Mouse (Mus musculus) embryonic facial prominence, embryonic 12.5 days (tissue): Measurements from ENCODE around the gene Evx1. TPM values are rescaled to one million over a fixed set of nuclear protein-coding genes. Genes with fewer than 3 reads are reported as not detected.
A peak's percentile ranks its signal among the peaks of the same experiment; 100 is the strongest.

Experiments
- ATAC-seq: fragments of 200-750 bp; cut with Nextera tagmentation; 2 replicates; pipeline ENCODE4 v1.8.0; 2017; ENCODE audit not compliant: insufficient number of reproducible peaks, insufficient read depth, low FRiP score, low TSS enrichment
- H3K27ac ChIP-seq: fragments of 300-500 bp; sonication (generic); 2 replicates; pipeline ENCODE4 v1.5.1; 2016; ENCODE audit warnings: mild to moderate bottlenecking
- H3K27me3 ChIP-seq: fragments of 300-500 bp; sonication (generic); 2 replicates; pipeline ENCODE4 v1.6.1; 2016; ENCODE audit warnings: mild to moderate bottlenecking, moderate library complexity
- H3K36me3 ChIP-seq: fragments of 300-500 bp; sonication (generic); 2 replicates; pipeline ENCODE4 v1.6.1; 2016; ENCODE audit warnings: mild to moderate bottlenecking
- H3K4me1 ChIP-seq: fragments of 300-500 bp; sonication (generic); 2 replicates; pipeline ENCODE4 v1.6.1; 2016
- H3K4me2 ChIP-seq: fragments of 300-500 bp; sonication (generic); replicated peaks from 2 replicates; pipeline ENCODE4 v1.6.1; 2016; ENCODE audit warnings: mild to moderate bottlenecking, moderate library complexity
- H3K4me3 ChIP-seq: fragments of 300-500 bp; sonication (generic); 2 replicates; pipeline ENCODE4 v1.5.1; 2016; ENCODE audit warnings: mild to moderate bottlenecking
- H3K9ac ChIP-seq: fragments of 300-500 bp; sonication (generic); 2 replicates; pipeline ENCODE4 v1.6.1; 2016; ENCODE audit warnings: mild to moderate bottlenecking, moderate library complexity
- H3K9me3 ChIP-seq: fragments of 300-500 bp; sonication (generic); 2 replicates; pipeline ENCODE4 v1.6.1; 2016; ENCODE audit warnings: mild to moderate bottlenecking, moderate library complexity
- WGBS: fragments of 180-500 bp; shearing (Covaris S2); methylation state at CpG from one replicate; pipeline ENCODE4 v1.1.7; 2016; 5-methylcytosine and 5-hydroxymethylcytosine counted together
- polyA plus RNA-seq: library from polyadenylated mRNA; unstranded; fragments of >200 nt; fragmentation: Nextera tagmentation; extraction: Ambion mirVana; gene quantifications from 2 replicates; pipeline ENCODE4 v1.2.1, GENCODE M21; 2016

The Evx1 gene
- polyA plus RNA-seq, 1 experiment from 2014 or later = 0.47 TPM

DNA sequence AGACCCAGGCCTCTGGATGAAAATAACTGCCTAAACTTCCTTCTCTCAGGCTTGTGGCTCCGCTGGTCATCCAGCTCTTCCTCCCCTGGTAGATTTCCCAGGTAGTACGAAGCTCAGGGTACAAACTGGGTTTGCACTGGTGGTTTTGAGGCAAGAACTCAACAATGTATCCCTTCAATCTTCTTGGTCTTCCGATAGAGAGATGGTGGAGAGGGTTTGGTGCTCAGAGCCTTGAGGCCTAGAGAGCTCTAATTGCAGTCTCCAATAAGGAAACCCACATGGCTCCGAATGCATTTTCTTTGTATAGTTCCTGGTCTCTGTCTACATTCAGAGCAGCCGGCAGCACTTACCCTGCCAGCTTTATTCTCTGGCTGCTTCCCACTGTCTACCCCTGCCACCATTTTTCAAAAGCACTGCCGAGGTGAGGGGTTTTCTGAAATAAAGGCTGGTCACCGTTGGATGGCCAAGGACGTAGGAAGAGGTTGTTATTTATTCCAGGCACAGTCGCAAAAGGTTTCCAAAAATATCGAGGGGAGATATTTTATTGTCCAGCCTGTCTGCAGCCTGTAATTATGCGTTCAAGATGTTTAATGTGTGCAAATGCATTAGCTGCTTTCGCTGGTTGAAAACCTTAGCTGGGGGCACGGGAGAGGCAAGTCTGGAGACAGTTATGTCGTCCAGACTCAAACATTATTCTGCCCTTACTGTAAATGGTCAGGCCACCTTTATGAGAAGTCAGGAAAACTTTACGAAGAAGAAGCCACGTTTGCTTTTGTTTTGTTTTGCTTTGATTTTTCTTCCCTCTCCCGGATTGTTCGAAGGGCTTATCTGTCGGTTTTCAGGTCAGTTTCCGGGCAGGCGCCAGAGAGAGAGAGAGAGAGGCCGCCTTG is 40.3 kb upstream of the Evx1 start:
- ATAC-seq = no peak
- no peaks in the 10 kb centered on the region for H3K36me3 ChIP-seq
- no peak overlapping the region for H3K4me3 ChIP-seq
- no peak overlapping the region for H3K4me2 ChIP-seq
- H3K27ac ChIP-seq = no peak overlapping the region
- no peak overlapping the region for H3K9ac ChIP-seq
- peaks cover 98% of the 10 kb centered on the region for H3K27me3 ChIP-seq
- 3% methylated on average over 20 of the region's 22 CpGs for whole genome bisulfite sequencing
- no peaks in the 10 kb centered on the region for H3K4me1 ChIP-seq
- no peaks in the 10 kb centered on the region for H3K9me3 ChIP-seq

DNA sequence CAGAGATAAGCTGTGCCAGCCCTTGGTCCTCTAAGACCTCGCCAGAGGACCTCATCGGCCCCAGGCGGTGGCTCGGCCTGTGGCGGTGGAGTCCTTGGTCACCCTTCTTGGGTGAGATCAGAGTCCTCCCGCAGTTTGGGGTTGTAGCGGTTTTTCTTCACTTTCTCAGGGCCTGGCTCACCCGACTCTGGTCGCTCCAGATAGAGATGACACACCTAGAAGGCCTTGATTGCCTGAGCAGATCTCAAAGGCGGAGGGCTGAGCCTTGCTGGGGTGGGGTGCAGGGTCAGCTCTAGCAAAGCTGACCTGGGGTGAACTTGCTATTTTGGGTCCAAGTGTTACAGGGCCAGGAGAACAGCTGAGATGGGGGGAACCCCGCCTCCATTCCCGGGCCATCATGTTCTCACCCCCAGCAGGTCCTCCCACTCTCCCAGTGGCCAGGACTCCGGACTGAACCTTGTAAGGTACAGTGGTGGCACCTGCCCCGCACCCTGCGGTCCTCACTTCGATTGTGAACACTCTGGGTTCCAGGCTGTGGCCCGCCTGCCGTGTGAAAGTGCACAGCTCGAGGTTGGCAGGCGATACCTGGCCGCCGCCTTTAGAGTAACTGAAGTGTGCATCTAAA is 39.5 kb upstream of the Evx1 start:
- H3K9me3 ChIP-seq = no peaks in the 10 kb centered on the region
- no peaks in the 10 kb centered on the region for H3K36me3 ChIP-seq
- no peak for ATAC-seq
- H3K4me1 ChIP-seq = no peaks in the 10 kb centered on the region
- 3% methylated on average over 22 of the region's 22 CpGs for WGBS
- no peak overlapping the region for H3K4me3 ChIP-seq
- H3K9ac ChIP-seq = no peak overlapping the region
- no peak overlapping the region for H3K27ac ChIP-seq
- no peak overlapping the region for H3K4me2 ChIP-seq
- H3K27me3 ChIP-seq = peaks cover 96% of the 10 kb centered on the region

DNA sequence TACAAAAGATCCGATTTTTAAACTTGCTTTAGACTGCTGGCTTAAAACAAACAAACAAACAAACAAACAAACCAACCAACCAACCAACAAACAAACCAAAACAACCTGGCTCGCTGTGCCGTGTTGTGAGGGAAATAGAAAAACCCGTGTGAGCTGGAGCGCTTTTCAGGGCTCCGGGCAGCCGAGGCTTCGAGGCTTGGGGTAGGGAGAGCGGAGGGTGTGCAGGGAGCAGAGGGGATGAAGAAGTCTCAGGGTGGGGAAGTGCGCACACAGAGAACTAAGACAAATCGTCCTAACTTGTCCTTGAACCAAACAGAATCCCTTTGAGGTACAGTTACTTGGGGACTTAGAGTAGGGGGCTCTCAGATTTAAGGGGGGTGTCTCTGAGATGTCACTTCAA is 38.7 kb upstream of the Evx1 start:
- H3K9me3 ChIP-seq = no peaks in the 10 kb centered on the region
- H3K36me3 ChIP-seq = no peaks in the 10 kb centered on the region
- no peaks in the 10 kb centered on the region for H3K4me1 ChIP-seq
- H3K27ac ChIP-seq = no peak overlapping the region
- H3K9ac ChIP-seq = no peak overlapping the region
- peaks cover 93% of the 10 kb centered on the region for H3K27me3 ChIP-seq
- no peak overlapping the region for H3K4me2 ChIP-seq
- 1% methylated on average over 11 of the region's 11 CpGs for WGBS
- no peak for ATAC-seq
- H3K4me3 ChIP-seq = no peak overlapping the region

DNA sequence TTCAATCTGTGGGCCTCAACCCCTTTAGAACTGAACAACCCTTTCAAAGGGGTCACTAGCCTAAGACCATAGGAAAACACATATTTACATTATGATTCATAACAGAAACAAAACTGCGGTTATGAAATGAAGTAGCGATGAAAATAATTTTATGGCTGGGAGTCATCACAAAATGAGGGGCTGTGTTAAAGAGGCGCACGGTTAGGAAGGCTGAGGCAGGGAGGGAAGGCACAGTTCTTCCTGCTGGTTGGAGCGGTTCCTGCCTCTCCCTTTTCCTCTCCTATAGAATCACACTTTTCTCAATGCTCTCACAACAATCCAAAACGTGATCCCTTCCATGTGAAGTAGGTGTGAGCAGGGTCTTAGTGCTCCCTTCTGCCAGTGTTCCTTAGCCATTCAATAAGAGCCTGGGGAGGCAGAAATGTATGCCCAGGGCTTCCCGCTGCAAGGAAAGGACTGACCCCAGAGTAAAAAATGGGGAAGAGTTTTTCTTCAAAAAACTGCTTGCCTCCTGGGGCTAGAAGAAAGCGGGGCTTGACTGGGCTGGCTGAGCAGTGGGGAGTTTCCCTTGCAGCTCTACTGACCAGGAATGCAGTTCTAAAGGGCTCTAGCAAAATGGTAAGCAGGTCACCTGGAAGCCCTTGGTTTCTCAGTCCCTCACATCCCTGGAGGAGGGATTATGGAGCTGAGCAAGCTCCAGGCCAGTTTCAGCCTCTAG is 37.6 kb upstream of the Evx1 start:
- Histone ChIP-seq H3K27ac (no peak overlapping the region), H3K4me1 (no peaks in the 10 kb centered on the region), H3K4me2 (no peak overlapping the region), H3K36me3 (no peaks in the 10 kb centered on the region), H3K27me3 (peaks cover 90% of the 10 kb centered on the region), H3K9me3 (no peaks in the 10 kb centered on the region), H3K4me3 (no peak overlapping the region), H3K9ac (no peak overlapping the region)
- WGBS = 8% methylated on average over 8 of the region's 8 CpGs
- ATAC-seq = no peak

DNA sequence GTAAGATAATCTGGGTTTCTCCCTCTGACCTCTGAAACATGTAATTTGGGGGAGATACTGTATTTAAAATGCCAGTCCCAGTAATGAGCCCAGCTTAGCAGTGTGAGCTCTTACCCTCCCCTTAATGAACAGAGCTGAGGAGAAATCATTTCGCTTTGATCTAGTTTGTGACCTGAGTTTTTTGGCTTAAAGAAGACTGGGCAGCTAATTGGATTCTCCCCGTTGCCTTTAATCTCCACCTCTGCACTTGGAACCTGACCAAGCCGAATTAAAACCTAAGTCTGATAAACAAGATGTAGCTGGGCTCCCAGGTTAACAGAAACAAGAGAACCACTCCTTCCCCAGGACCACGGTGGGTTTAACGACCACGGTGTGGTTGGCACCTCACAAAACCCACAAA is 36.9 kb upstream of the Evx1 start:
- no peak overlapping the region for H3K4me2 ChIP-seq
- under 1% methylated on average over 6 of the region's 6 CpGs for WGBS
- no peaks in the 10 kb centered on the region for H3K36me3 ChIP-seq
- ATAC-seq = no peak
- H3K27ac ChIP-seq = no peak overlapping the region
- no peak overlapping the region for H3K4me3 ChIP-seq
- no peak overlapping the region for H3K9ac ChIP-seq
- peaks cover 90% of the 10 kb centered on the region for H3K27me3 ChIP-seq
- no peaks in the 10 kb centered on the region for H3K4me1 ChIP-seq
- no peaks in the 10 kb centered on the region for H3K9me3 ChIP-seq

DNA sequence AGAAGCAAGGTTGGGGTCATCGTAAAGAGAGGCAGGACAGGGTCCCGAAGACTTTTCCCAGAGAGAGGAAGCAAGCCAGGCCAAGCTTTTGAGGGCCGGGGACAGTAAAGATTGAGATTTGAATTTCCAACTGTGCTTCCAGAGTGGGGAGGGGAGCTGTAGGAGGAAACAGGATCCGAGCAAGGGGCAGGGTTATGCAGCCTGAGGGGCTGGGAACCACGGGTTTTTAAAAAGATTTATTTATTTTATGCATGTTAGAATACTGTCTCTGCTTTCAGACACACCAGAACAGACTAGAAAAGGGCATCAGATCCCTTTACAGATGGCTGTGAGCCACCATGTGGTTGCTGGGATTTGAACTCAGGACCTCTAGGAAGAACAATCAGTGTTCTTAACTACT is 36.4 kb upstream of the Evx1 start:
- 7% methylated on average over 5 of the region's 5 CpGs for WGBS
- no peaks in the 10 kb centered on the region for H3K4me1 ChIP-seq
- no peak overlapping the region for H3K27ac ChIP-seq
- no peak overlapping the region for H3K9ac ChIP-seq
- no peak for ATAC-seq
- H3K4me2 ChIP-seq = no peak overlapping the region
- H3K9me3 ChIP-seq = no peaks in the 10 kb centered on the region
- no peaks in the 10 kb centered on the region for H3K36me3 ChIP-seq
- no peak overlapping the region for H3K4me3 ChIP-seq
- H3K27me3 ChIP-seq = peaks cover 90% of the 10 kb centered on the region

DNA sequence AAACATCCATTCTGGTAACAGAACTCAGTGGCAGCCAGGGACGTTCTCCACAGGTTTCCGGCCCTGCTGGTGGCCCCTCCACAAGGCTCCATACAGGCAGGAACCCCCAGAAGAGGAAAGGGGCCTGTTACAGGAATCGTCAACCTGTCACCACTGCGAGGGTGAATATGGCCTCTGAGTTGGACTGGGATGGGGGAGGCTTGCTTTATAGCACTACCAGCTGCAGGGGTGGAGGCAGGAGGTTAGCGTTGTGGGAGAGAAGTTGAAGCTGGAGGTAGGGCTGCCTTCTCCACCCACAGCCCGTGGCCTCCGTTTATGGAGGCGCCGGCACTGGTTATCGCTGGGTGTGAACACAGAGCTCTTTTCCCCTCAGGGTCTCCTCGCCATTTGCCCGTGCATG is 32.2 kb upstream of the Evx1 start:
- no peak for ATAC-seq
- Histone ChIP-seq H3K4me2 (no peak overlapping the region), H3K4me1 (no peaks in the 10 kb centered on the region), H3K9me3 (no peaks in the 10 kb centered on the region), H3K27ac (no peak overlapping the region), H3K4me3 (no peak overlapping the region), H3K9ac (no peak overlapping the region), H3K36me3 (no peaks in the 10 kb centered on the region), H3K27me3 (peaks cover 63% of the 10 kb centered on the region)
- WGBS = 61% methylated on average over 12 of the region's 12 CpGs

DNA sequence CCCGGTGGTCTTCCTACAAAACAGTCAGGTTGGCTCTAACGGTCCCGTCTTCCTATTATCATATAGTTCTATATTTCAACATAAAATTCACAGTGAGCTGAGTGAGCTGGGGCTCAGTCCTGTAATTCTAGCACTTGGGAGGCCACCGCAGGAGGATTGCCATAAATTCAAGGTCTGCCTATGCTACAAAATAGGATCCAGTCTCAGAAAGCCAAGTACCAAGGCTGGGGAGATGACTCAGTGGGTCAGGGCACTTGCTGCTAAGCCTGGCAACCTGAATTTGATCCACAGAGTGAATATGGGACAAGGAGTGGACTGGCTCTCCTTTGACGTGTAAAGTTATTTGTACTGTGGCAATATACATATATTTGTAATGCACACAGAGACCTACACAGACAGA is 29.4 kb upstream of the Evx1 start:
- H3K27ac ChIP-seq = no peak overlapping the region
- no peak overlapping the region for H3K4me3 ChIP-seq
- peaks cover 49% of the 10 kb centered on the region for H3K27me3 ChIP-seq
- no peak overlapping the region for H3K4me2 ChIP-seq
- no peak overlapping the region for H3K9ac ChIP-seq
- no peaks in the 10 kb centered on the region for H3K9me3 ChIP-seq
- 75% methylated on average over 5 of the region's 5 CpGs for WGBS
- H3K36me3 ChIP-seq = no peaks in the 10 kb centered on the region
- H3K4me1 ChIP-seq = no peaks in the 10 kb centered on the region
- ATAC-seq = no peak

DNA sequence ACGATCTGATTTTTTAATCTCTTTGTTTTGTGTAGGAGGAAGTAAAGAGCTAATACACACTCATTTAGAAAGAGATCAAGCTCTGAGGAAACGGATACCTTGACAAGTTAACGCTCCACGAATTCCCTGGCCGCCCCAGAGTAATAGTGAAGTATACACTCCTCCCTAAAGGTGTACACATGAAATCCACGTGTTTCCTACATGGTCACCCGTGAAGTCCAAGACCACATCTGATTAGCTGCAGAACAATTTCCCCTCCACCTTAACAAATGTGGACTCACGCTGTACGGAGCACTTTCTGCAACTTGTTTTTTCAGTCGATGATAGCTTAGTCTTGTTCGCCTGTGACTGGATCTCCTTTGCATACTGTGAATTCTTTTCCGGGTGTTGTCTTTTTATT is 23.1 kb upstream of the Evx1 start:
- H3K36me3 ChIP-seq = no peaks in the 10 kb centered on the region
- H3K27ac ChIP-seq = no peak overlapping the region
- no peaks in the 10 kb centered on the region for H3K9me3 ChIP-seq
- WGBS = 12% methylated on average over 12 of the region's 12 CpGs
- H3K4me3 ChIP-seq = no peak overlapping the region
- no peak overlapping the region for H3K9ac ChIP-seq
- ATAC-seq = no peak
- H3K27me3 ChIP-seq = peaks cover 73% of the 10 kb centered on the region
- H3K4me2 ChIP-seq = no peak overlapping the region
- peaks cover 5% of the 10 kb centered on the region; the same call in 1 of the 2 replicates for H3K4me1 ChIP-seq

DNA sequence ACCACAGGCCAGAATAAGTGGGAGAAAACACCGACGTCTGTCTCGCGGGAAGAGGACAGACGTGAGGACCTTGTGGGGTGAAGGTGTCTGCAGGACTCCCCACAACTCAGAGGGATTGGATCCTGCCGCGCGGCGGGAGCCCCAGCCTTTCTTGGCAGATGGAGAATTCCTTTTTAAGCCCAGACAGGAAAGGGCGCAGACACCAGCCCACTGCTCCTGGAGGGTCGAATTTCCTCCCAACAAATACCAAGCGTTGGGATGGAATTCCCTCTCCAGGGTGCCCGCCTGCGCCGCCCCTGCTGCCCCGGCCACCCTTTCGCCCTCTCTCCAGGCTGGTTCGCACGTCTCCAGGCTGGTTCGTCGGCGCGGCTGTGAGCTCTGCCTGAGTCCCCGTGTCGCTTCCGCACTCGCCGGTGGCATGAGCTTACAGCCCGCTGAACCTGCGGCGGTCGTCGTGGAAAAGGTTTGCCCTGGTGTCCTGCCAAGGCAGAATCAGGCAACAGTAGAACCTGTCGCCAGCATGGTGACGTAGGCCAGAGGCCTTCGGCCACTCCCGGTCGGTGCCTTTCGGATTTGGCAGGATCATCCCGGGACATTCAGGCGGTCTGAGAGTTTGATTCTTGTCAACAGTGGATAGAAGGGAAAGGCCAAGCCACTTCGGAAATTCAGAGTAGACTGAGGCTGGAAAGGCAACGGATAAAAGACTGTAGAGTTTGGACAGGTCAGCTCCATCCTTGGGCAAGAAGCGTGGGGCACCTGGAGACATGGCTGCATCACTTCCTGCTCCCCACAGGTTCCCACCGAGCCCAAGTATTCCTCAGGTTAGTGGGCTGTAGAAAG is 22.1 kb upstream of the Evx1 start:
- no peak for ATAC-seq
- H3K27ac ChIP-seq = no peak overlapping the region
- no peak overlapping the region for H3K9ac ChIP-seq
- peak overlapping the region; percentile 47 for H3K4me2 ChIP-seq
- peak overlapping the region; percentile 19; the same call in 1 of the 2 replicates for H3K4me3 ChIP-seq
- H3K9me3 ChIP-seq = no peaks in the 10 kb centered on the region
- no peaks in the 10 kb centered on the region for H3K36me3 ChIP-seq
- H3K4me1 ChIP-seq = peaks cover 5% of the 10 kb centered on the region; the same call in 1 of the 2 replicates
- peaks cover 74% of the 10 kb centered on the region for H3K27me3 ChIP-seq
- 1% methylated on average over 45 of the region's 45 CpGs for WGBS

DNA sequence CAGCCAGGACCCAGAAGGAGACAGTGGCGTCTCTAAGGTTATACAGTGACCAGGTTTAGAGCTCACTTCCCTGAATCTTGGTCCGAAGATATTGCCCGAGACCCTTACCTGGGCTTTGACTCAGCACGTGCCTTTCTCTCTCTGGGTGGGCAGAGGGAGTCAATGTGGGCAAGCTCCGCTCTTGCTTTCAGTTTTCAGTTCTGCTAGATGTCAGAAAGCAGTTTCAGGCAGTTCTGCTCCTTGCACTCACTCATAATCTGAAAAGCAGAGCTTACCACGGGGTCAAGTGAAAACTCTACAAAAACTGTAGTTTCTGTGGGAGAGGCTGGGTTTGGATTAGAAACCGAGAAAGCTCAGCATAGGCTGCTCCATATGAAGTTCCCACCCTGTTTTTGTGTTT is 21.0 kb upstream of the Evx1 start:
- H3K9ac ChIP-seq = no peak overlapping the region
- H3K27me3 ChIP-seq = peaks cover 85% of the 10 kb centered on the region
- no peaks in the 10 kb centered on the region for H3K9me3 ChIP-seq
- peaks cover 5% of the 10 kb centered on the region; the same call in 1 of the 2 replicates for H3K4me1 ChIP-seq
- H3K4me3 ChIP-seq = no peak overlapping the region
- H3K36me3 ChIP-seq = no peaks in the 10 kb centered on the region
- no peak overlapping the region for H3K4me2 ChIP-seq
- H3K27ac ChIP-seq = no peak overlapping the region
- 50% methylated on average over 7 of the region's 7 CpGs for WGBS
- ATAC-seq = no peak
